Mouse (Mus musculus) liver, embryonic 13.5 days (tissue): ENCODE results near the gene Elmo2. TPM values are rescaled to one million over a fixed set of nuclear protein-coding genes. Genes with fewer than 3 reads are reported as not detected.

Experiments
- ATAC-seq: fragments of 200-750 bp; cut with Nextera tagmentation; 2 replicates; pipeline ENCODE4 v1.8.0; 2017; ENCODE audit warnings: low read depth, mild to moderate bottlenecking, moderate number of reproducible peaks, moderate library complexity
- DNase-seq: peaks from one replicate; pipeline ENCODE4 v3.0.0; 2022
- H3K27ac ChIP-seq: fragments of 300-500 bp; sonication (generic); 2 replicates; pipeline ENCODE4 v1.5.1; 2015; ENCODE audit warnings: moderate library complexity, mild to moderate bottlenecking, inconsistent platforms
- H3K27me3 ChIP-seq: fragments of 300-500 bp; sonication (generic); 2 replicates; pipeline ENCODE4 v1.6.1; 2015; ENCODE audit warnings: mild to moderate bottlenecking, inconsistent platforms
- H3K36me3 ChIP-seq: fragments of 300-500 bp; sonication (generic); 2 replicates; pipeline ENCODE4 v1.6.1; 2015; ENCODE audit warnings: mild to moderate bottlenecking, inconsistent platforms
- H3K4me1 ChIP-seq: fragments of 300-500 bp; sonication (generic); replicated peaks from 2 replicates; pipeline ENCODE4 v1.6.1; 2015; ENCODE audit warnings: inconsistent platforms
- H3K4me2 ChIP-seq: fragments of 300-500 bp; sonication (generic); 2 replicates; pipeline ENCODE4 v1.6.1; 2015; ENCODE audit warnings: inconsistent platforms, mild to moderate bottlenecking, moderate library complexity
- H3K4me3 ChIP-seq: fragments of 300-500 bp; sonication (generic); replicated peaks from 2 replicates; pipeline ENCODE4 v1.5.1; 2015; ENCODE audit warnings: mild to moderate bottlenecking, inconsistent platforms
- H3K9ac ChIP-seq: fragments of 300-500 bp; sonication (generic); 2 replicates; pipeline ENCODE4 v1.6.1; 2015; ENCODE audit warnings: mild to moderate bottlenecking, inconsistent platforms
- H3K9me3 ChIP-seq: fragments of 300-500 bp; sonication (generic); replicated peaks from 2 replicates; pipeline ENCODE4 v1.6.1; 2016; ENCODE audit warnings: inconsistent platforms
- WGBS: fragments of 180-500 bp; shearing (Covaris S2); methylation state at CpG from one replicate; pipeline ENCODE4 v1.1.7; 2015; ENCODE audit not compliant: insufficient replicate concordance; 5-methylcytosine and 5-hydroxymethylcytosine counted together
- polyA plus RNA-seq: library from polyadenylated mRNA; unstranded; fragments of >200 nt; fragmentation: Nextera tagmentation; extraction: Ambion mirVana; gene quantifications from 2 replicates; pipeline ENCODE4 v1.2.1, GENCODE M21; 2015

Elmo2 gene
- polyA plus RNA-seq = 14.2 and 16.7 TPM in 2 replicates

- Histone ChIP-seq H3K9ac (peak within 1 kb of the TSS; percentile 90), H3K27me3 (no peaks in the 10 kb centered on the region), H3K36me3 (no peaks in the 10 kb centered on the region), H3K4me2 (peak within 1 kb of the TSS; percentile 95), H3K4me1 (peaks cover 75% of the 10 kb centered on the region), H3K27ac (no peak within 1 kb of the TSS), H3K4me3 (peak within 1 kb of the TSS; percentile 92), H3K9me3 (no peaks in the 10 kb centered on the region)
- peak; percentile 98 for ATAC-seq
- peak; percentile 96 for DNase-seq
- 1% methylated on average over 53 of the region's 55 CpGs for WGBS
Measured at GRCm38 (mm10) chr2:165326304-165327190, at the start of gene Elmo2. Gene Elmo2 (minus strand): TSS chr2:165326479.

DNA sequence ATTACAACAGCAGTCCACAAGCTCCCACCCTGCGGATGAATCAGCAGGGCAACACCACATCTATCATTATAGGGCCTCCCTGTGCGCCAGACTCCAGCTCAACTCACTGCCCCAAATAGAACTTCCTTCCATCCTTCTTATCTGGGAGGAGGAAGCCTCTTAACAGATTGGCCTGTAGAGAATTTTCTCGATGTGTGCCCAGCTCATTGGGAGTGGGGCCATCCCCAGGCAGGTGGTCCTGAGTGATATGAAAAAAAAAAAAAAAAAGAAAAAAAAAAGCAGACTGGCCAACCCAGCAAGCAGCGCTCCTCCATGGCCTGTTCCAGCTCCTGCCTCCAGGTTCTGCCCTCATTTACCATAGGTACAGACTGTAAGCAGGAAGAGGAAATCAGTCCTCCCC lies 49.7 kb upstream of the Elmo2 start:
- ATAC-seq (no peak), DNase-seq (no peak)
- no peaks in the 10 kb centered on the region for H3K27me3 ChIP-seq
- H3K4me3 ChIP-seq = no peak overlapping the region
- peaks cover 5% of the 10 kb centered on the region for H3K9me3 ChIP-seq
- no peak overlapping the region for H3K4me2 ChIP-seq
- H3K4me1 ChIP-seq = peaks cover 2% of the 10 kb centered on the region; the same call in 1 of the 2 replicates
- WGBS = 27% methylated on average over 4 of the region's 4 CpGs
- H3K9ac ChIP-seq = no peak overlapping the region
- H3K36me3 ChIP-seq = peaks cover 21% of the 10 kb centered on the region
- no peak overlapping the region for H3K27ac ChIP-seq

- 67% methylated on average over 5 of the region's 5 CpGs for WGBS
- ATAC-seq (no peak), DNase-seq (no peak)
- Histone ChIP-seq H3K9ac (no peak overlapping the region), H3K27ac (no peak overlapping the region), H3K36me3 (peaks cover 15% of the 10 kb centered on the region), H3K9me3 (no peaks in the 10 kb centered on the region; the same call in 1 of the 2 replicates), H3K4me2 (no peak overlapping the region), H3K4me3 (no peak overlapping the region), H3K27me3 (no peaks in the 10 kb centered on the region), H3K4me1 (peaks cover 2% of the 10 kb centered on the region; the same call in 1 of the 2 replicates)
Measured at GRCm38 (mm10) chr2:165375478-165375877, 49.2 kb upstream of the Elmo2 start.

GRCm38 (mm10) chr2:165371066-165371465 lies 44.8 kb upstream of the Elmo2 start:
- Histone ChIP-seq H3K4me3 (no peak overlapping the region), H3K4me2 (no peak overlapping the region), H3K27me3 (peaks cover 26% of the 10 kb centered on the region), H3K9ac (no peak overlapping the region), H3K4me1 (peaks cover 12% of the 10 kb centered on the region), H3K9me3 (no peaks in the 10 kb centered on the region), H3K27ac (no peak overlapping the region), H3K36me3 (no peaks in the 10 kb centered on the region)
- 19% methylated on average over 3 of the region's 3 CpGs for WGBS
- DNase-seq (no peak), ATAC-seq (no peak)

GRCm38 (mm10) chr2:165370348-165370747 lies 44.1 kb upstream of the Elmo2 start:
- Histone ChIP-seq H3K9ac (no peak overlapping the region), H3K27ac (no peak overlapping the region), H3K36me3 (no peaks in the 10 kb centered on the region), H3K9me3 (no peaks in the 10 kb centered on the region), H3K27me3 (peaks cover 30% of the 10 kb centered on the region), H3K4me2 (no peak overlapping the region), H3K4me3 (no peak overlapping the region), H3K4me1 (peaks cover 10% of the 10 kb centered on the region)
- 33% methylated on average over 3 of the region's 3 CpGs for WGBS
- DNase-seq (no peak), ATAC-seq (no peak)

DNA sequence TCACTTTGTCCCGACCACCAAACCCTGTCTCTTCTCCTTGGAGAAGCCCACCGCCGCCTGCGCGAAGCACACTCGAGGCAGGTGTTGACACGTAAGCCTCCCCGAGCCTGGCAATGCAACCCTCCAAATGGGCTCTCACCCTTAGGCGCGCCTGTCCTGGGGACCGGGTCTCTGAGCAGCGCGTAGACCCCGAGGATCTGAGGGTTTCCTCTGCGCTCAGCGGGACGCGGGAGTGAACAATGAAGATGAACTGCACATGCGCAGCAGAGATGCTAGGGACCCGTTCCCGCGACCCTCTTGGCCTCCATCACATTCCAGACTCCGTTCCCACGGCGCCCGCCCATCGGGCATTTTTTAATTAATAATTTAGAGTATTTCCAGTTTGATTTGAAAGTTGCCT lies 42.2 kb upstream of the Elmo2 start, which contains the start of gene Zfp663:
Zfp663 (minus strand) TSS at position 234 of the 400 bp plus-strand sequence.
- H3K4me2 ChIP-seq = peak within 1 kb of the TSS; percentile 35
- peaks cover 34% of the 10 kb centered on the region for H3K27me3 ChIP-seq
- no peak for DNase-seq
- H3K27ac ChIP-seq = no peak within 1 kb of the TSS
- no peak within 1 kb of the TSS for H3K9ac ChIP-seq
- H3K9me3 ChIP-seq = no peaks in the 10 kb centered on the region
- H3K4me1 ChIP-seq = peaks cover 10% of the 10 kb centered on the region
- H3K36me3 ChIP-seq = no peaks in the 10 kb centered on the region
- WGBS = 4% methylated on average over 27 of the region's 27 CpGs
- ATAC-seq = no peak
- peak within 1 kb of the TSS; percentile 19 for H3K4me3 ChIP-seq

- peaks cover 10% of the 10 kb centered on the region for H3K4me1 ChIP-seq
- ATAC-seq = no peak
- peaks cover 34% of the 10 kb centered on the region for H3K27me3 ChIP-seq
- no peak for DNase-seq
- no peak overlapping the region for H3K9ac ChIP-seq
- no peak overlapping the region for H3K27ac ChIP-seq
- peak overlapping the region; percentile 35 for H3K4me2 ChIP-seq
- H3K4me3 ChIP-seq = peak overlapping the region; percentile 19
- 7% methylated on average over 13 of the region's 13 CpGs for WGBS
- 0 out of 2 replicates have a peak, but pooled peaks cover 3% of the 10 kb centered on the region for H3K9me3 ChIP-seq
- no peaks in the 10 kb centered on the region for H3K36me3 ChIP-seq
Measured at GRCm38 (mm10) chr2:165367868-165368439, 41.7 kb upstream of the Elmo2 start.

- DNase-seq = no peak
- no peak overlapping the region for H3K4me3 ChIP-seq
- no peak overlapping the region for H3K27ac ChIP-seq
- peak; percentile 58 for ATAC-seq
- no peak overlapping the region for H3K9ac ChIP-seq
- 0% methylated on average over 6 of the region's 8 CpGs for WGBS
- H3K36me3 ChIP-seq = no peaks in the 10 kb centered on the region
- peaks cover 34% of the 10 kb centered on the region for H3K27me3 ChIP-seq
- peaks cover 10% of the 10 kb centered on the region for H3K4me1 ChIP-seq
- no peak overlapping the region for H3K4me2 ChIP-seq
- 0 out of 2 replicates have a peak, but pooled peaks cover 4% of the 10 kb centered on the region for H3K9me3 ChIP-seq
Measured at GRCm38 (mm10) chr2:165367047-165367520, 40.8 kb upstream of the Elmo2 start.

GRCm38 (mm10) chr2:165364334-165365091 lies 38.2 kb upstream of the Elmo2 start:
- 0 out of 2 replicates have a peak, but pooled peaks cover 4% of the 10 kb centered on the region for H3K9me3 ChIP-seq
- H3K36me3 ChIP-seq = no peaks in the 10 kb centered on the region
- H3K27me3 ChIP-seq = peaks cover 32% of the 10 kb centered on the region
- H3K4me2 ChIP-seq = peak overlapping the region; percentile 26; the same call in 1 of the 2 replicates
- no peak overlapping the region for H3K27ac ChIP-seq
- no peak overlapping the region for H3K4me3 ChIP-seq
- WGBS = 10% methylated on average over 21 of the region's 21 CpGs
- DNase-seq = no peak
- H3K9ac ChIP-seq = no peak overlapping the region
- H3K4me1 ChIP-seq = peaks cover 10% of the 10 kb centered on the region
- no peak for ATAC-seq

- no peak for DNase-seq
- Histone ChIP-seq H3K4me1 (peaks cover 7% of the 10 kb centered on the region), H3K9ac (no peak overlapping the region), H3K27ac (no peak overlapping the region), H3K9me3 (0 out of 2 replicates have a peak, but pooled peaks cover 4% of the 10 kb centered on the region), H3K36me3 (no peaks in the 10 kb centered on the region), H3K4me3 (no peak overlapping the region), H3K4me2 (no peak overlapping the region), H3K27me3 (peaks cover 22% of the 10 kb centered on the region)
- no peak for ATAC-seq
- WGBS = 75% methylated on average over 6 of the region's 6 CpGs
Measured at GRCm38 (mm10) chr2:165363282-165363681, 37.0 kb upstream of the Elmo2 start.

- Histone ChIP-seq H3K4me3 (no peak overlapping the region), H3K9me3 (0 out of 2 replicates have a peak, but pooled peaks cover 4% of the 10 kb centered on the region), H3K36me3 (no peaks in the 10 kb centered on the region), H3K4me1 (no peaks in the 10 kb centered on the region), H3K27ac (no peak overlapping the region), H3K4me2 (no peak overlapping the region), H3K27me3 (peaks cover 8% of the 10 kb centered on the region), H3K9ac (no peak overlapping the region)
- DNase-seq (no peak), ATAC-seq (no peak)
- 7% methylated on average over 1 of the region's 1 CpGs for WGBS
Measured at GRCm38 (mm10) chr2:165360861-165361260, 34.6 kb upstream of the Elmo2 start.
